Mouse (Mus musculus) CD4-positive helper T cell, adult 2 months (primary cell): ENCODE data around the gene Bcl9.

Source experiments
- DNase-seq: peaks from one replicate; pipeline ENCODE4 v3.0.0-alpha.2; 2012; ENCODE audit warnings: low read depth, missing footprints, low spot score

Gene Bcl9

GRCm38 (mm10) chr3:97172632-97173031, 125.1 kb downstream of the Bcl9 start:
- no peak for DNase-seq

- no peak for DNase-seq
Observed at GRCm38 (mm10) chr3:97172231-97172630, 125.5 kb downstream of the Bcl9 start.

GRCm38 (mm10) chr3:97171531-97171930, 126.2 kb downstream of the Bcl9 start:
- DNase-seq: no peak

- no peak for DNase-seq
Observed at GRCm38 (mm10) chr3:97167126-97167525, 130.6 kb downstream of the Bcl9 start.

- no peak for DNase-seq
Observed at GRCm38 (mm10) chr3:97164477-97164876, 133.2 kb downstream of the Bcl9 start.

- no peak for DNase-seq
Observed at GRCm38 (mm10) chr3:97161773-97162172, 135.9 kb downstream of the Bcl9 start.

- DNase-seq: no peak
Observed at GRCm38 (mm10) chr3:97160908-97161307, 136.8 kb downstream of the Bcl9 start.

- no peak for DNase-seq
Observed at GRCm38 (mm10) chr3:97159986-97160385, 137.7 kb downstream of the Bcl9 start.

GRCm38 (mm10) chr3:97159509-97159850, 138.2 kb downstream of the Bcl9 start:
- DNase-seq: peak; percentile 37

- DNase-seq: peak; percentile 90
Observed at GRCm38 (mm10) chr3:97158611-97159508, 138.9 kb downstream of the Bcl9 start, which contains the start of gene Acp6. TSS of gene Acp6 (plus strand) at chr3:97158777.

- peak; percentile 55 for DNase-seq
Observed at GRCm38 (mm10) chr3:97157958-97158599, 139.6 kb downstream of the Bcl9 start.

- no peak for DNase-seq
Observed at GRCm38 (mm10) chr3:97157308-97157707, 140.4 kb downstream of the Bcl9 start.

GRCm38 (mm10) chr3:97156431-97156830, 141.3 kb downstream of the Bcl9 start:
- DNase-seq: no peak
